Mouse (Mus musculus) stomach, postnatal 0 days (tissue): ENCODE results near the gene Ccdc159. TPM values are rescaled to one million over a fixed set of nuclear protein-coding genes. Genes with fewer than 3 reads are reported as not detected.
A peak's percentile ranks its signal among the peaks of the same experiment; 100 is the strongest.

ENCODE experiments used
- ATAC-seq: fragments of 200-750 bp; cut with Nextera tagmentation; 2 replicates; pipeline ENCODE4 v1.8.0; 2017; ENCODE audit not compliant: low FRiP score, low TSS enrichment
- DNase-seq: peaks from one replicate; pipeline ENCODE4 v3.0.0-alpha.2; 2016; ENCODE audit warnings: low spot score
- H3K27ac ChIP-seq: fragments of 300-500 bp; sonication (generic); replicated peaks from 2 replicates; pipeline ENCODE4 v1.5.1; 2014; ENCODE audit warnings: mild to moderate bottlenecking, control low read depth
- H3K27me3 ChIP-seq: fragments of 300-500 bp; sonication (generic); 2 replicates; pipeline ENCODE4 v1.6.1; 2014; ENCODE audit warnings: low read length; ENCODE audit not compliant: control insufficient read depth, insufficient read depth
- H3K36me3 ChIP-seq: fragments of 300-500 bp; sonication (generic); 2 replicates; pipeline ENCODE4 v1.6.1; 2014; ENCODE audit warnings: low read length, mixed read lengths; ENCODE audit not compliant: control insufficient read depth, insufficient read depth
- H3K4me1 ChIP-seq: fragments of 300-500 bp; sonication (generic); replicated peaks from 2 replicates; pipeline ENCODE4 v1.6.1; 2014; ENCODE audit warnings: antibody characterized with exemption; ENCODE audit not compliant: control insufficient read depth, insufficient read depth
- H3K4me2 ChIP-seq: fragments of 300-500 bp; sonication (generic); replicated peaks from 2 replicates; pipeline ENCODE4 v1.6.1; 2014; ENCODE audit warnings: low read depth, mild to moderate bottlenecking, control low read depth, moderate library complexity
- H3K4me3 ChIP-seq: fragments of 300-500 bp; sonication (generic); 2 replicates; pipeline ENCODE4 v1.5.1; 2014; ENCODE audit warnings: low read depth, low read length, control low read depth
- H3K9ac ChIP-seq: fragments of 300-500 bp; sonication (generic); 2 replicates; pipeline ENCODE4 v1.6.1; 2014; ENCODE audit warnings: mild to moderate bottlenecking, low read length, control low read depth, mixed read lengths
- H3K9me3 ChIP-seq: fragments of 300-500 bp; sonication (generic); 2 replicates; pipeline ENCODE4 v1.6.1; 2016; ENCODE audit warnings: low read length; ENCODE audit not compliant: control insufficient read depth
- CTCF ChIP-seq: IDR thresholded peaks from 2 replicates; pipeline ENCODE4 v1.5.1; 2016; ENCODE audit warnings: antibody characterized with exemption, low read depth, mild to moderate bottlenecking, moderate library complexity
- EP300 ChIP-seq: optimal IDR thresholded peaks from 2 replicates; pipeline ENCODE3; 2016; ENCODE audit warnings: antibody characterized with exemption
- WGBS: fragments of 180-500 bp; shearing (Covaris S2); extraction: QIAGEN DNeasy Blood & Tissue Kit; methylation state at CpG from one replicate; pipeline ENCODE4 v1.1.7; 2014; 5-methylcytosine and 5-hydroxymethylcytosine counted together
- polyA plus RNA-seq: library from polyadenylated mRNA; unstranded; fragments of >200 nt; fragmentation: Nextera tagmentation; extraction: Ambion mirVana; gene quantifications from 2 replicates; pipeline ENCODE4 v1.2.1, GENCODE M21; 2015

The Ccdc159 gene
- polyA plus RNA-seq, 1 experiment from 2014 or later = 1.1 TPM

DNA sequence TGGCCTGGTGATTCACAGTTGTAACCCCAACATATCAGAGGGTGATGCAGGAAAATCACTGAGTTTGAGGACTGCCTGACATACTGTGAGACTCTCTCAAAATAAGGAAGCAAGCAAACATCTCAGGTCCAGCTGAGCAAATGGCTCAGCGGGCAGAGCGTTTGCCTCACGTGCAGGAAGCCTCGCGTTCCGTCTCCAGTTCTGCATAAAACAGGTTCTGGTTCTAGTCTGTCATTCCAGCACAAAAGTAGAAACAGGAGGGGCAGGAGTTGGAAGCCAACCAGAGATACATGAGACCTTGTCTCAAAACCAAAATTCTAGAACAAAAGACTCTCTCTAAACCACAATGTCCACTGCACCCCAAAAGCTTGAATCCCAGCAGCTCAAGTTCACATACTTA, 487 bp upstream of the Ccdc159 start:
- WGBS = under 1% methylated on average over 6 of the region's 6 CpGs
- Histone ChIP-seq H3K4me2 (peak overlapping the region; percentile 60), H3K36me3 (no peaks in the 10 kb centered on the region), H3K4me3 (peak overlapping the region; percentile 47), H3K27ac (peak overlapping the region; percentile 79), H3K9ac (peak overlapping the region; percentile 60), H3K27me3 (no peaks in the 10 kb centered on the region), H3K9me3 (no peaks in the 10 kb centered on the region), H3K4me1 (0 out of 2 replicates have a peak, but pooled peaks cover 6% of the 10 kb centered on the region)
- no peak for DNase-seq
- no peak for ATAC-seq
- TF ChIP-seq EP300 (no peak), CTCF (no peak)

DNA sequence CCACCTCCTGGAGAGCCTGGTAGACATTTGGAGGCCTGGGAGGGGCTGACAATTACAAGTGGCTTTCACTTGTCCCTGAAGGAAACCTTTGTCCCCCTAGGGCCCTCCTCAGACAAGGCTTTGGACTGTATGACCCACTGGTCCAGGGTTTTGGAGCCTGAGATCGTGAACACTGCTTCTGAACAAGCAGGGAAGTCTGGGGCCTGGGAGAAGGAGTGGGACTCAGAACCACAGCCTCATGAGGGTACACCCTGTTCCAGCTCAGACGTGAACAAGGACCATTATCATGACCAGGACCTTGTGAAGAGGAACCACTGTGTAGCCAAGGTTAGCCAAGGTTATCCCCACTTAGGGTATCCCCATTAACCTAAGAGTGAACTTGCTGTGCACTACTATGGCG, 1.9 kb downstream of the Ccdc159 start:
- no peak for TF ChIP-seq EP300
- TF ChIP-seq CTCF = no peak
- H3K27me3 ChIP-seq = no peaks in the 10 kb centered on the region
- DNase-seq = no peak
- ATAC-seq = no peak
- no peaks in the 10 kb centered on the region for H3K36me3 ChIP-seq
- no peak overlapping the region for H3K4me3 ChIP-seq
- H3K9me3 ChIP-seq = no peaks in the 10 kb centered on the region
- 0 out of 2 replicates have a peak, but pooled peaks cover 6% of the 10 kb centered on the region for H3K4me1 ChIP-seq
- H3K27ac ChIP-seq = no peak overlapping the region
- 73% methylated on average over 3 of the region's 3 CpGs for WGBS
- no peak overlapping the region for H3K4me2 ChIP-seq
- no peak overlapping the region for H3K9ac ChIP-seq

DNA sequence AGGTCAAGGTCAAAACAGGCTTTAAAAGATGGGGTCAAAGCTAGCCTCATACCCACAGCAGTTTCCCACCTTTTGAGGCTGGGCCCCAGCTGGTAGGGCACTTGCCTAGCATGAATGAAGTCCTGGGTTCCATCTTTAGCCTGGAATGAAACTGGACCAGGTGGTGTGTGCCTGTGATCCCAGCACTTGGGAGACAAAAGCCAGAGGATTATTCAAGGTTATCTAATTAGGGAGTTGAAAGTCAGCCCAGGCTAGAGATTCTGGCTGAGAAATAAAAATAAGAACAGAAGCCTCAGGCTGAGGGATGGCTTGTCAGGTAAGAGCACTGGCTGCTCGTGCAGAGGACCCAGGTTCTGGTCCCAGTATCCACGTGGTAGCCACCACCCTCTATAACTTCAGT, 4.7 kb downstream of the Ccdc159 start:
- TF ChIP-seq EP300 = no peak
- TF ChIP-seq CTCF = no peak
- ATAC-seq = no peak
- Histone ChIP-seq H3K27me3 (no peaks in the 10 kb centered on the region), H3K9ac (no peak overlapping the region), H3K4me3 (no peak overlapping the region), H3K27ac (no peak overlapping the region), H3K4me1 (0 out of 2 replicates have a peak, but pooled peaks cover 2% of the 10 kb centered on the region), H3K4me2 (no peak overlapping the region), H3K9me3 (no peaks in the 10 kb centered on the region), H3K36me3 (no peaks in the 10 kb centered on the region)
- 56% methylated on average over 2 of the region's 2 CpGs for WGBS
- no peak for DNase-seq

DNA sequence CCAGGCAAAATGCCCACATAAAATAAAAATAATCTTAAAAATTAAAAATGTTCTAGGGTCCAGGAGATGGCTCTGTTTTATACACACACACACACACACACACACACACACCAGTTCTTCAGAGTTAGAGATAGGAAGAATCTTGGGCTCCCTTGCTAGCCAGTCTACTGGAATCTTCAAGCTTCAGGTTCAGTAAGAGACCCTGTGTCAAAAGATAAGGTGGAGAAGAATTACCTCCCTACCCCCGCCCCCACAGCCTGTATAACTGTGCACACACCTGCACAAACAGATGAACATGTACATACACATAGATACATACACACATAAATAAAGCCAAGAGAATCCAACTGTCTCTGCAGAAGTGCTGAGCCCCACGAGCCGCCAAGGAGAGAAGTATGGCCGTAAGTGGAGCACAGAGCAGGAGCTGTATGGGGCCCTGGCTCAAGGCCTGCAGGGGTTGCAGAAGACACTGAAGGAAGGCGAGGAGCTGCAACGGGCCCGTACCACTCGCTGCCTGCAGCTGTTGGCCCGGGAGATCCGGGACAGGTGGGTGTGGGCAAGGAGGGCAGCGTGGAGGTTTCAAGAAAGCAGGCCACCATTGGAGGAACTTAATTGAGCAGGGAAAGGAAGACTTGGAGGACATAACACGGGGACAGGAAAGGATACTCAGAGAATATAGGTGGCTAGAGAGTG, 5.3 kb downstream of the Ccdc159 start:
- WGBS = 47% methylated on average over 12 of the region's 12 CpGs
- H3K9ac ChIP-seq = no peak overlapping the region
- TF ChIP-seq EP300 (no peak), CTCF (no peak)

DNA sequence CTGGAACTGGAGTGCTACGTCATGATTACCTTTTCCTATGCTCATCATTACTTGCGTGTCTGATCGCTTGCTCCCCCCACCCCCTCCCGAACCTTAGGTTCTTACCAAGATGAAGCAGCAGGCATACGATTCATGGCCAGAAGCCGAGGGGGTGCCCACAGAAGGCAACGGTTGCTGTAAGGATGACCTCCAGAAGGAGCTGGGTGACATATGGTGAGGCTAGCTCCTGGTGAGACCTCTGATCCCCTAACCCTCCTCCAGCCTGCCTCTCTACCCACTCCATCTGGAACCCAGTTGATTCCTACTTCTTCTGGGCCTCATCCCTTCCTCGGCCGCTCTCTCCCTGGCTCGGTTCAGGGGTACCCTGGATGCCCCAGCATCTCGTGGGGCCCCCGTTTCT, 6.8 kb downstream of the Ccdc159 start:
- Histone ChIP-seq H3K27me3 (no peaks in the 10 kb centered on the region), H3K4me2 (no peak overlapping the region), H3K9me3 (no peaks in the 10 kb centered on the region), H3K4me1 (0 out of 2 replicates have a peak, but pooled peaks cover 2% of the 10 kb centered on the region), H3K9ac (no peak overlapping the region), H3K27ac (no peak overlapping the region), H3K4me3 (no peak overlapping the region), H3K36me3 (no peaks in the 10 kb centered on the region)
- no peak for ATAC-seq
- no peak for DNase-seq
- 91% methylated on average over 12 of the region's 12 CpGs for WGBS
- TF ChIP-seq CTCF = no peak
- no peak for TF ChIP-seq EP300

More for the DNA sequence above, 5.3 kb downstream of the Ccdc159 start:
- Histone ChIP-seq H3K27me3 (no peaks in the 10 kb centered on the region), H3K27ac (no peak overlapping the region), H3K4me1 (0 out of 2 replicates have a peak, but pooled peaks cover 2% of the 10 kb centered on the region), H3K9me3 (no peaks in the 10 kb centered on the region), H3K4me3 (no peak overlapping the region), H3K4me2 (no peak overlapping the region), H3K36me3 (no peaks in the 10 kb centered on the region)
- DNase-seq = no peak
- ATAC-seq = no peak

DNA sequence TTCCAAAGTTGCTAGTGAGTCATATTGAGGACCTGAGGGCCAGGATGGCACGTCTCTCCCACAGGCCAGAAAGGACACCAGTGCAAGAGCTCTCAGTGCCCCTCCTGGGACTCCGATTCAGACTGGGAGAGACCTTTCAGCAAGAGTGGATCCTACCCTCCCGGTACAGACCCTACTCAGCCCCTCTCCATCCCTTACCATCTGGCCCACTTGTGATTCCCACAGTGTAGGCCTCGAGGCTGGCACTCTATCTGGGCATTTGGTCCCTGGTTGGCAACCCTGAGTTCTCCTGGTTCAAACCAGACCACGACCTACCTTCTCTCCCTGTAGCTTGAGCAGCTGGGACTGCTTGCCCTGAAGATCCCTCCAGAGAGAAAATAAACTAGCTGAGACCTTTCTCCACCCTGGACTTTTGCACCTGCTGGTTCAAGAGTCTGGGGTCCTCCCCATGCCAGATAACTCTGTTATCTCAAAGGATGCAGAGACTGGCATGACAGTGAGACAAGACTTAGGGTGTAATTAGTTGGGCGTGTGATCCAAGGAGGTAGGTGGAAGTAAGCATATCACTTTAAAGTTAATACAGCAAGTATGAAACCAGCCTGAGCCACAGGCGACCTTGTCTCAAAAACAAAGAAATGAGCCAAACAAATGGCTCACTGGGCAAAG, 8.3 kb downstream of the Ccdc159 start:
- Histone ChIP-seq H3K36me3 (no peaks in the 10 kb centered on the region), H3K9ac (no peak overlapping the region), H3K27me3 (no peaks in the 10 kb centered on the region), H3K9me3 (no peaks in the 10 kb centered on the region), H3K4me2 (no peak overlapping the region), H3K27ac (no peak overlapping the region), H3K4me3 (no peak overlapping the region), H3K4me1 (0 out of 2 replicates have a peak, but pooled peaks cover 2% of the 10 kb centered on the region)
- ATAC-seq = no peak
- no peak for DNase-seq
- TF ChIP-seq CTCF (no peak), EP300 (no peak)
- 84% methylated on average over 7 of the region's 7 CpGs for WGBS
